Mouse (Mus musculus): Measurements from ENCODE around the gene Donson.
"Not testable (repeated sequence)": the region's sequence is repeated elsewhere in the genome, so short reads cannot be mapped to it uniquely, and the experiment has no call there.

Donson gene

DNA sequence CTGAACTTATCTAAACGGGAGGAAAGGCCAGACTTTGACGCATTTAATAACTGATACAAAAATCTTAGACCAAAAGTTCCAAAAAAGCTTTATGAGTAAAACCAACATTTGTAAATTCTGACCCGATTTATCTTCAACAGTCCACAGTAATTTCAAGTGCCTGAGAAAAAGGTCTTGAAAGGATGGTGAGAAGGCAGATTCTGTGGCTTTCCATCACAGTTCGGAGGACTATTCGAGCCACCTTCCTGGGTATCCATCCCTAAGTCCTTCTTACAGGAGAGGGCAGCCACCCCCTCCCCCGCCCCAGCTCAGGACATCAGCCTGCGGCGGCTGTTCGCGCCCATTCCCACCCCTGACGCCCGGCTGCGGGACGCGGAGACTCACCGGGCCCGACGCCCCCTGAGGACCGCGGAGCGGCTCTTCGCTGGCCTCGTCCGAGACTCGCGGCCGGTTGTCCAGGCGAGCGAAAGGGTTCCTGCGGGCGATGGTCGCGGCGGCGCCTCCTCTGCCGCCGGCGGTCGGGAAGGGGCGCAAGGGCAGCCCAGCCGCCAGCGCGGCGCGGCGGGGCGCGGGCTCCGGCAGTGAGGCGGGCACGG, 449 bp downstream of the Donson start:
- peak; percentile 55 for DNase-seq

DNA sequence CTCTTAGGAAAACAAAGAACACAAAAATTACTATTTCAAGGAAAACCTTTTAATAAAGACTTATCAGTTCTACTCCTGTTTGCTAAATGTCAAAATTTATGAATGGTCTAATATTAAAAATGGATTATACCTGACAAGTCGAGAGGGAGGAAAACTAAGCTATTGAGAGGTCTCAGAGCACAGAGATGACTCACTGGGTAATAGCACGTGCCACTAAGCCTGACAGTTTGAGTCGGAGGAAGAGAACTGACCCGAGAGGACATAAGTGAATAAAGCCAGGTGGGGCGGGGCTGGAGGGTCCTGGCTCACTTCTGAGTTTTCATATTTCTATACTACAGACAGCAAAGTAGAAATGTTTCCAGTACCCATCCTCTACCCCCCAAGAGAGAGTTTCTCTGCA, 2.2 kb downstream of the Donson start:
- peak; percentile 69 for DNase-seq

DNA sequence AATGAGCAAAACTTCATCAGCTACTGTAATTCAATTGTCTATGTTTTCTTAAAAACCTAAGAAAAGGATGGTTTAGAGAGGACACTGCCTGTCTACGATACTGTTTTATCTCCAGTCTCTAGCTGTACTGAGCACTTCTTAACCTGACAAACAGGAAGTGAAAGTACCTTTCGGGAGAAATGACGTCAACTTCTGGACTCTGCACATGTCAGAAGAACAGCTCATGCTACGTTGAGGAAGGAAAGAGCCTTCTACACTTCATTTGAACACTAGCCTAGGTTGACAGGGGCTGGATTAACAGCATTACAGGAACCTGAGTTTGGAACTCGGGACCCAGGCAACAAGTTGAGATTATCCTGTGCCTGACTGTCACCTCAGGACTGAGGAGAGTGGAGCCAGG, 3.0 kb downstream of the Donson start:
- no peak for DNase-seq

DNA sequence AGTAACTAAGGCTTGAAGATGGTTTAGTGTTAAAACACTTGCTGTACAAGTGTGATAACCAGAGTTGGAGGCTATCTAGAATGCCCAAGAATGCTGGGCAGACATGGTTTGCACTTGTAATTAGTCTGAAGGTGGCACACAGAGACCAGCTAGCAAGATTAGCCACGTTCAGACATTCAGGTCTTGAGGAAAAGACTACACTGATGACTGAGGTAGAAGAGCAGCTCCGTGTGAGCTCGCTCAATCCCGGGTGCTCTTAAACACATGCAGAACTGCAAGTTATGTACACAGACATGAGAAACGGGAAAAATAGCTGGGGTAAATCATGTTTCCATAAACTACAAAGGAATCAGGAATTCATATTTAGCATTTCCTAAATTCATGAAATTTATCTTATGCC, 7.9 kb downstream of the Donson start:
- DNase-seq: peak; percentile 30

DNA sequence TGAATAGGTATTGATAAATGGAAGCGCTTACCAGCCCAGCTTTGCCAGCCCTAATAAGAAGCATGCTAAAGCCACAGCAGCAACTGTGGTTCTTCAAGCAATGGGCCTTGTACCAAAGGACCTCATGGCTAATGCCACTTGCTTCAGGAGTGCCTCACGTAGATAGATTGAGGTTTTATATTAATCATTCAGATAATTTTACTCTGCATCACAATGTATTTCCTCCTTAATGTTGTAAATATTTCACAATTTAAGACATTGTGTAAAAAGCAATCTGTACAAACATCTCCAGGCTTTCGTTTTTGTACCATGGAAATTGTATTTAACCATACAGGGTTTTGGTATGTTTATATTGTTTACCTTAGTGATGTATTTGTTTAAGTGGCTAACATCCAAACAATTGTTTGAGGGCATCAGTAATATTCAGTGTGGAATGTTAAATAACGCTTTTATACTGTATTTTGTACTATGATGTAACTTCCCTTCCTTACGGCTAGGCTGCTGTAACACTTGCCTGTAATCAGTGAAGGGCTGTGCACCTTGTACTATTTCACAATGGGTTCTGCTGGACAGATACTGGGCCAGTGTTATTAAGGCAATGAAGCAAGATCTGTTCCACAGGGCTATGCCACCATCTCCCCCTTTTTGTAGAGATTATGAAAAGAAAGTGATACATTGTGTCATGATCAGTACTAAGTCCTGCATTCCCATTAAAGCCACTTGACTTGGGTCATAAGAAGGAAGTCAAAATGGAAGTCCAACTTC, 10.2 kb downstream of the Donson start:
- peak; percentile 22 for DNase-seq

DNA sequence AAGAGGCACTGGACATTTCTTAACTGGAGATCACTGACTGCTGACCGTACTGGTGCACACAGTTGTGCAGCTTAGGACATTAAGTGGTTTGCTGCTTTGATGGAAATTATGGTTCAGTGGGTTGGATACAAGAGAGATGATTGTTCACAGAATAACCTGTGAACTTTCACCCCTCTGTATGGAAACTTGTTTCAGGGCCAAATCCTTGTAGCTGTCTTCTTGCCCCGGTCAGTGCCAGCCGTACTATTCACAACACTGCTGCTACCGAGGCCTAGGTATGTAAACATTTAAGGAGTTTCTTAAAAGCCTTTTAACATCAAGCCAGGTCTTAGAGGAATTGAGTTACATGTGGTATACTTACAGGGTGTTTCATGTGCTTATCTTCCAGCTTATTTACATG, 14.1 kb downstream of the Donson start:
- no peak for DNase-seq

DNA sequence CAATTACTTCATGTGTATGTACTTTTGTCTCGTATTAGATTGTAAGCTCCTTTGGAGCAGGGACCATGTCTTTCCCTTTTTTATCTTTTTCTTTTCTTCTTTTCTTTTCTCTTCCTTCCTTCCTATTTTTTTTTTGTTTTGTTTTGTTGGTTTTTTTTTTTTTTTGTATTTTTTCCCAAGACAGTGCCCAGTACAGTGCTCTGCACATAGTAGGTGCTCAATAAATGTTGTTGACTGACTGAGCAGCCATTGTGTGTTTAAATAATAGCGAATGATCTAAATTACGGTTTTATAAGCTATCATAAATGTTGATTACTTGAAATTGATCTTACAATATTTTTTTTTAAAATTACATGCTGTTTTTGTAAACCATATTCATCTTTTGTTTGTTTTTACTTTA, 24.8 kb downstream of the Donson start:
- DNase-seq: no peak

DNA sequence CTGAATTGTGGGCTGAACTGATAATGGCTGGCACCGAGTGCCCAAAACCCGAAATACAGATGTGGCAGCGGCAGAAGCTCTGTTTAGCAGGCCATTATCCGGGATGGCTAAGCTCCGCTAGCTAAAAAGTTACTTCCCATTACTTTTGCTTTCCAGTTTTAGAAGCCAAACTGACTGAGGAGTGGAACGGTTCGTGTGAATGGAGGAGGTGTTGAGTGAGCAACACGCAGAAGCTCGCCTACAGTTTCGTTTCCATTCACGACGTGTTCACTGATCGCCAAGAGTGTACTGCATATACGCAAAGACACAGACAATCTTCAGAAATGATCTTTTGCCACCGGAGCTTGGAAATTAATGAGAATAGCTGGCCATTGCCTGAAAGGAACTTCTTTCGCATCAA, 26.2 kb downstream of the Donson start:
- DNase-seq: peak; percentile 75

DNA sequence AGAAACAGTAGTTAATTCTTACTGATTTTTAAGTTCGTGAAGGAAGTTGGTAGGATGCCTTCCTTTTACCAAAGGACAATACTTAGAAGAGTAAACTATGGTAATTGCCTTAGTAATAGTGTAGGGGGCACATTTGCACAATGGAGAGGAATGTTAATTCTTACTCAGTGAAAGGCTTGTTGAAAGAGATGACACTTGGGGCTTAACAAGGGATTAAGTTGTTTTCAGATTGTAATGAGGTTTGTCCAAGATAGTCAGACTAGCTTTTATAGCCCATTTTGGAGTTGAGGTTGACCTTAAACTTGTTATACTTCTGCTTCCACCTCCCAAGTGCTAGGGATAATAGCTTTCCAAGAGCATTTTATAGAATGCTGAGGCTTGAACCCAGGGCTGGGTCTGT, 27.2 kb downstream of the Donson start:
- no peak for DNase-seq

DNA sequence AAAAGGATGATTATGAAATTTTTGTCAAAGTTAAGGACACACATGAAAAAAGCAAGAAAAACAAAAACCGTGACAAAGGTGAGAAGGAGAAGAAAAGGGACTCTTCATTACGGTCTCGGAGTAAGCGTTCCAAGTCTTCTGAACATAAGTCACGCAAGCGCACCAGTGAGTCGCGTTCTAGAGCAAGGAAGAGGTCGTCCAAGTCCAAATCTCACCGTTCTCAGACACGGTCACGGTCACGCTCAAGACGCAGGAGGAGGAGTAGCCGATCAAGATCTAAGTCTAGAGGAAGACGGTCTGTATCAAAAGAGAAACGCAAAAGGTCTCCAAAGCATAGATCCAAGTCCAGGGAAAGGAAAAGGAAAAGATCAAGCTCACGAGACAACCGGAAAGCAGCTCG, 28.8 kb downstream of the Donson start:
- no peak for DNase-seq

DNA sequence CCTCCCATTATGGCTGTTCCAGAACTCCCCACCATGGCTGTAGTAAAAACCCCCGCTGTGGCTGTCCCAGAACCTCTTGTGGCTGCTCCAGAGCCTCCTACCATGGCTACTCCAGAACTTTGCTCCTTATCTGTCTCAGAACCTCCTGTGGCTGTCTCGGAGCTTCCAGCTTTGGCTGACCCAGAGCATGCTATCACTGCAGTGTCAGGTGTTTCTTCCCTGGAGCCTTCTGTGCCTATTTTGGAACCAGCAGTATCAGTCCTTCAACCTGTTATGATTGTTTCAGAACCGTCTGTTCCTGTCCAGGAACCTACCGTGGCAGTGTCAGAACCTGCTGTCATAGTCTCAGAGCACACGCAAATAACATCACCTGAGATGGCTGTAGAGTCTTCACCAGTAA, 30.1 kb downstream of the Donson start:
- DNase-seq: peak; percentile 93

DNA sequence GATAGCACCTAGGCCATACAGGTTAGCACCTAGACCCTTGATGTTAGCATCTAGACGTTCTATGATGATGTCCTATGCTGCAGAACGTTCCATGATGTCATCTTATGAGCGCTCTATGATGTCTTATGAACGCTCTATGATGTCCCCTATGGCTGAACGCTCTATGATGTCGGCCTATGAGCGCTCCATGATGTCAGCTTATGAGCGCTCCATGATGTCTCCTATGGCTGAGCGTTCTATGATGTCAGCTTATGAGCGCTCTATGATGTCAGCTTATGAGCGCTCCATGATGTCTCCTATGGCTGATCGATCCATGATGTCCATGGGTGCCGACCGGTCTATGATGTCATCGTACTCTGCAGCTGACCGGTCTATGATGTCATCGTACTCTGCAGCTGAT, 31.3 kb downstream of the Donson start:
- no peak for DNase-seq

DNA sequence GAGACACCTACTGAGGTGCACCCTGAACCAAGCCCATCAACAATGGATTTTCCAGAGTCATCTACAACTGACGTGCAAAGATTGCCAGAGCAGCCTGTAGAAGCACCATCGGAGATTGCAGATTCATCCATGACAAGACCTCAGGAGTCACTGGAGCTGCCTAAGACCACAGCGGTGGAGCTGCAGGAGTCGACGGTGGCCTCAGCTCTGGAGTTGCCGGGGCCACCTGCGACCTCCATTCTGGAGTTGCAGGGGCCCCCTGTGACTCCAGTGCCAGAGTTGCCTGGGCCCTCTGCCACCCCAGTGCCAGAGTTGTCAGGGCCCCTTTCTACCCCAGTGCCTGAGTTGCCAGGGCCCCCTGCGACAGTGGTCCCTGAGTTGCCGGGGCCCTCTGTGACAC, 33.3 kb downstream of the Donson start:
- DNase-seq: peak; percentile 93

DNA sequence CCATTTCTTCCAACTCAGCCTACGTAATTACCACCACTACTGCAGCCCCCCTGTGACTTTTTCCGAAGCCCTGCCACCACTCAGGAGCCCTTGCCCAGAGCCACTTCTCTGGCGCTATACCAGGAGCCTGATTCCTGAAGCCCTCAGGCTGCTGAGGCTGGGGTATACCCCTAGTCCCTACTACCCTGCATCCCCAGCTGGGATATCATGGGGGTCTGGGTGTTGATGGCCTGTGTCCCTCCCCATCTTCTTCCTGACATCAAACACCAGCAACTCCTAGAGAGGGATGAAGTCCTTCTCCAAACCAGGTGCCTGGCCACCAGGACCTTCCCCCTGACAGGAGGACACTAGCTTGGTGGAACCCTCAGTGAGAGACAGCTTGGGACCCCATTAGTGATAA, 36.4 kb downstream of the Donson start:
- peak; percentile 91 for DNase-seq

DNA sequence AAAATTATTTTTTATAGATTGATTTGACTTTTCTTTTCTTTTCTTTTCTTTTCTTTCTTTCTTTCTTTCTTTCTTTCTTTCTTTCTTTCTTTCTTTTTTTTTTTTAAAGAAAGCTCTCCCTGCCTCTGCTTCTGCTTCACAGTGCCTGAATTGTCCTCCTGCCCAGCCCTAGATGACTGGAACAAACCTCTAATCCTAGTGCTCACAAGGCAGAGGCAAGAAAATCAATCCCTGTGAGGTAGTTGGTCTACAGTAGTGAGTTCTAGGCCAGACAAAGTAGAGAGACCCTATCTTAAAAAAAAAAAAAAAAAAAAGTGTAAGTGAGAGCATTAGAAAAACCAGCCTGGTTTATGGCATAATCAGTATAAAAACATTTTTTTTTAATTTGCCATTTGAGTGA, 38.8 kb downstream of the Donson start:
- DNase-seq: peak; percentile 61

DNA sequence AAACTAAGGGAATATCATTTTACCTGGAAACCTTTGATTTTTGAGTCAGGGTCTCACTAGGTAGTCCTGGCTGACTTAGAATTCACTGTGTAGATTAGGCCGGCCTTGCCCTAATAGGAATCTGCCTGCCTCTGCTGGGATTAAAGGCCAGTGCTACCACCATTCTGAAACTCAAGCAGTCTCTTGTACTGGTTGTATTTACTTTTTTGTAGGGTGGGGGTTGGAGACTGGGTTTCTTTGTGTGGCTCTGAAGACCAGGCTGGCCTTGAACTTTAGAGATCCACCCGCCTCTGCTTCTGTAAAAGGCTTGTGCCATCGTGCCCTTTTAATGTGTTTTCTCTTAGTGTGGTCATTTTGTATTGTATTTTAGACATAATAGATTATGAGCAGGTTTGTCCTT, 39.3 kb downstream of the Donson start:
- DNase-seq: peak; percentile 78

DNA sequence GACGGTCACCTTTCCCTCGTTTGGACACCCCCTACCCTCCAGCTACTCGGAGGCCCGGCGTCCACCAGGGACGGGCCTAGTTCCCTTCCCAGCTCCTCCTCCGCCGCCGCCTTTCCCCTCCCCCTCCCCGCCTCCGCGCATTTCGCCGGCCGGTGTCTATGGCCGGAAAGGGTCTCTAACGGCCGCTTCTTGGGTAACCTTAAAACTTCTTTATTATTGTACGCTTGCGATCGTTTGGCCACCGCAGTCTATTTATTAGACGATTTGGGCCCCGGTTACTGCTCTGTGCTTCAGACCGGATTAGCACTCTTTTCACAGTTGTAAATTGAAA, 40.4 kb downstream of the Donson start:
- peak; percentile 98 for DNase-seq

DNA sequence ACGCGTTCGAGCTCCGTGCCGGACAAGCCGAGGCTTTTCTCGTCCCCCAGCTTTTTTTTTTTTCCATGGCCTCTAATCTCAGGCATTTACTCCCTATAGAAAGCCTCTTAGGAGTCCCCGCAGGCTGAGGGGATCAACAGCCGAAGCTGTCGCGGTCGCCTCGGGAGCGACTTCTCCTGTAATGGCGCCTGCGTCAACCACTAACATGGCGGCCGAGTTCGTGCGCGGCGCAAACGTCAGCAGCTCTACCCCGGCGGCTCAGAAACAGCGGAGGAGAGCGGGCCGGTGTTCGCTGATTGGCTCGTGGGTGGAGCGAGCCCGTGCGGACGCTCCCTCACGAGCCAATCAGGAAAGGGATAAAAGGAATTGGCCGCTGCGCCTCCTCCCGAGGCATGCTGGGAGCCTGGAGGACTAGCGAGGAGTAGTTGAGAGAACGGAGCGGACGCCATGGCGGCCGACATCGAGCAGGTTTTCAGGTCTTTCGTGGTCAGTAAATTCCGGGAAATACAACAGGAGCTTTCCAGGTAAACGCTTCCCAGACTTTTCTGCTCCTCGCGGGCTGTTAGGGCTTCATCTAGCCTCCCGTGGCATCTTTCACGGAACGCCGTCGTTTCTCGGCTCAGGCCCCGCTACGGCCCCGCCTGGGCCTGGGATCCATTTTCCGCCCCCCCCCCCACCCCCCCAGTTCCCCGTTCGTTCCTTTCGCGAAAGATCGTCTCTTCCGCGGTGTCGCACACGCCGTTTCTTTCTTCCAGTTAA, 40.9 kb downstream of the Donson start, which contains the start of gene Son:
Gene Son (plus strand): TSS at position 46 of the 759 bp plus-strand sequence.
- DNase-seq: peak; percentile 100

DNA sequence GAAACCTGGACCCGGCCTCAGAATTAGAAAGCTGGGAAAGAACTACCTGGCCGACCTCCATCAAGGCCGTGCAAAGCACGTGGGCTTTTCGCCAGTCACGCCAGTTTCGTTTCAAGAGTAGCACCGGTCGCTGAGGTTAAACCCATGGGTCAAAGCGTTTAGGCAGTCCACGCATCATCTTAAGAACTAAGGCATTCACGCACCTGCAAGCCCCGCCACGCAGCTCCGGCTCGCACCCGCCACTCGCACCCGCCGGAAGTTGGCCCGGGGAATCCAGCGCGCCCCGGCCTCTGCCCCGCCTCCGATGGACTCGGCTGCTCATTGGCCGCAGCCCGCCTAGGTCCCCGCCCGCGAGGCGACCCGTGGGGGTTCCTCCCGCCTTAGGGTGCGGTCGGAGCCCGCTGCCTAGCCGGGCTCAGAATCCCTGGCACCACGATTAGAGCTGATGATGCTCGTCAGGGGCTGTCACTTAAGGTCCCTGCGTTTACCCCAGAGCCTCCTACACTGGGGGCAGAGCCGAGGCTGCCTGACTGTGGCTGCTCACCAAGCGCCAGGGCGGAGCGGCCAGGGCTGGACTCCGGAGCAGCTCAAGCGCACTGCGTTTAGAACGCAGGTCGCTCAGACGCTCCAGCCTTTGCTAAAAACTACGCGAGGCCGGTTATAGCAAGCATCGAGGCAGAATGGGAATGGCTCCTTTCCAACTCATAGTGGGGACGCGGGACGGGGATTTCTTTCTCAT, 41.7 kb downstream of the Donson start, which contains the start of gene Gart:
Gene Gart (minus strand): TSS at position 272 of the 739 bp plus-strand sequence.
- peak; percentile 100 for DNase-seq

DNA sequence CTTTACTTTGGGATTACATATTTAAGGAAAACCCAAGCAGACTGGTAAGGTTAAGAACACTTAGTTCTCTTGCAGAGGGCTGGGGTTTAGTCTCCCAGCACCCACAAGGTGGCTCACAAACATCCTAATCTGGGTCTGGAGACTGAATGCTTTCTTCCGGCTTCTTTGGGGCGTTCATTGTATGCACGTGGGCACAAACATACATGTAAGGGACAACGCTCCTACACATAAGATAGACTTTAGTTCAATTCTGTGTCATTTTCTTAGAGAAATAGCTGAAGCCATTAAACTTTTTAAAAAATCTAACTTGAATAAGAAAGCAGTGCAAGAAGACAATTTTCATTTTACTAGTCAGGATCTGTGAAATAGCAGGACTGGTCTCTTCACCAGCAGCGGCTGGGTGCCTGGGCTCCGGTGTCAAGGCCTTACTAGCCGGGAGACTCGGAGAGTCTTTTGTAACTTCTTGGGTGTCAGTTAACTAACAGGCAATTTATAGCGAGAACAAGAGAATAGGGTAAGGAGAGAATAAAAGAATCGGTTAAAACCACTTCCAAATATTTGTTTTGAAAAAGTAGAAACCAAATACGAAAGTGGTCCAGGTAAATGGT, 42.5 kb downstream of the Donson start:
- peak; percentile 87 for DNase-seq

DNA sequence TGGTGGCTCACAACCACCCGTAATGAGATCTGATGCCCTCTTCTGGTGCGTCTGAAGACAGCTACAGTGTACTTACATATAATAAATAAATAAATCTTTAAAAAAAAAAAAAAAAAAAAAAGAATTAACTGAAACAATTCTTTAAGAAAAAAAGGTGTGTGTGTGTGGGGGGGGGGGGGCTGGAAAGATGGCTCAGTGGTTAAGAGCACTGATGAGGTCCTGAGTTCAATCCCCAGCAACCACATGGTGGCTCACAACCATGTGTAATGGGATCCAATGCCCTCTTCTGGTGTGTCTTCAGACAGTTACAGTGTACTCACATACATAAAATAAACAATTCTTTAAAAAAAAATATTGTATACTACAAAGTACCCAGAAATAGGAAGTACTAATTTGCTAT, 43.1 kb downstream of the Donson start:
- DNase-seq: not testable (repeated sequence)

DNA sequence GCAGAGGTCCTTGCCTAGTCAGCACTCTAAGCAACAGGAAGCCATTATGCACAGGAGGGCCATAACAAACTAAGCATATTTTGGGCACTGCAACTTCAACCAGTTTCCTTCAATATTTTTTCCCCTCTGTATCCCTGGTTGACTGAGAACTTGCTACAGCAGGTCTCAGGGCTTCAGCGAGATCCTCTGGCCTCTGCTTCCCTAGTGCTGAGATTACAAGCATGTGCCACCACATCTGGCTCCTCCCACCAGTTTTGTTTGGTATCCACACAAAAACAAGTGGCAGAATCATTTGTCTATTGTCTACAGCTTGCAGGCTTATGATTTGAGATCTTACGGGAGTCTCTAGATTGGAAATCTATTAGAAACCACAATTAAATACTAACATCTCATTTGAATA, 43.7 kb downstream of the Donson start:
- peak; percentile 73 for DNase-seq

DNA sequence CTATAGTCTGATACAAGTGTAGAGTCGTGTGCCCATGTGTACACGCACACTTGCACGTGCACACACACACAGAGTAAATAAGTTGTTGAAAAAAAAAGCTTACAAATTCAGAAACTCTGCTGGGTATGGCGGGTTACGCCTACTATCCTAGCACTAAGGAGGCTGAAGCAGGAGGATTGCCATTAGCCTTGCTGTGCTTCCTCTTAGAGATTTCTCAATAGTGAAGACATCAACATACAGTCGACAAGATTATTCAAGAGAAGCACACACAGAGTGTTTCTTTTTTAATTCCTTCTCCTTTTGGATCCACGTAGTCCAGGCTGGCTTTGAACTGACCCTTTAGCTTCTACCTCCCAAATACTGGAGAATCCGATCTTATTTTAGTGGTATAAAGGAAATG, 48.4 kb downstream of the Donson start:
- DNase-seq: peak; percentile 22

All from heart, adult 11 months (tissue).